Mouse (Mus musculus) myocyte (in vitro differentiated cells): Measurements from ENCODE around the gene 1110017D15Rik.

Experiments
- CEBPB ChIP-seq: IDR thresholded peaks from 2 replicates; pipeline ENCODE4 v1.6.1; 2011; ENCODE audit warnings: mild to moderate bottlenecking, moderate library complexity; ENCODE audit not compliant: poor library complexity, insufficient read depth, severe bottlenecking
- E2F4 ChIP-seq: IDR thresholded peaks from one replicate; pipeline ENCODE4 v1.6.1; 2011; ENCODE audit warnings: mild to moderate bottlenecking, control low read depth, moderate library complexity; ENCODE audit not compliant: insufficient read depth
- MAX ChIP-seq: IDR thresholded peaks from one replicate; pipeline ENCODE4 v1.6.1; 2011; ENCODE audit warnings: low read depth, mild to moderate bottlenecking, control low read depth
- MYOD1 ChIP-seq, 3 experiments: IDR thresholded peaks; one replicate each; pipeline ENCODE4 v1.6.1; 2011; ENCODE audit warnings: control low read depth in 2 of 3, low read depth in 2 of 3, mild to moderate bottlenecking in 2 of 3, moderate library complexity in 1 of 3; ENCODE audit not compliant: insufficient read length in 2 of 3, control insufficient read depth in 1 of 3
- MYOG ChIP-seq, 3 experiments: IDR thresholded peaks; one replicate each; pipeline ENCODE4 v1.6.1; 2011; ENCODE audit warnings: control low read depth in 2 of 3, low read depth in 2 of 3, mild to moderate bottlenecking in 2 of 3; ENCODE audit not compliant: insufficient read length in 2 of 3, control insufficient read depth in 1 of 3, insufficient read depth in 1 of 3
- POLR2A ChIP-seq: IDR thresholded peaks from one replicate; pipeline ENCODE4 v1.6.1; 2011; ENCODE audit warnings: low read depth, mild to moderate bottlenecking, control low read depth, moderate library complexity; ENCODE audit not compliant: insufficient read length
- POLR2AphosphoS2 ChIP-seq: IDR thresholded peaks from one replicate; pipeline ENCODE4 v1.6.1; 2011; ENCODE audit warnings: low read depth, control low read depth; ENCODE audit not compliant: insufficient read length
- SRF ChIP-seq: IDR thresholded peaks from one replicate; pipeline ENCODE4 v1.6.1; 2011; ENCODE audit warnings: low read depth; ENCODE audit not compliant: control insufficient read depth, insufficient read length
- TCF12 ChIP-seq: IDR thresholded peaks from one replicate; pipeline ENCODE4 v1.6.1; 2011; ENCODE audit warnings: mild to moderate bottlenecking, control low read depth; ENCODE audit not compliant: poor library complexity, insufficient read depth, severe bottlenecking
- TCF3 ChIP-seq: IDR thresholded peaks from one replicate; pipeline ENCODE4 v1.6.1; 2011; ENCODE audit warnings: low read depth, control low read depth; ENCODE audit not compliant: insufficient read length
- USF1 ChIP-seq: IDR thresholded peaks from one replicate; pipeline ENCODE4 v1.6.1; 2011; ENCODE audit warnings: low read depth, mild to moderate bottlenecking, control low read depth, moderate library complexity

- no peak for TF ChIP-seq TCF3
- TF ChIP-seq POLR2A, result no peak
- no peak for TF ChIP-seq CEBPB
- TF ChIP-seq MYOD1 (IDR thresholded peaks at IDR 0.05; ENCODE audit: control insufficient read depth in 1 of 3, insufficient read length in 2 of 3, low read depth in 2 of 3), result no peak
- TF ChIP-seq USF1, result no peak
- no peak for TF ChIP-seq MAX
- no peak for TF ChIP-seq SRF
- TF ChIP-seq TCF12, result no peak
- TF ChIP-seq MYOG (IDR thresholded peaks at IDR 0.05; ENCODE audit: control insufficient read depth in 1 of 3, insufficient read depth in 1 of 3, insufficient read length in 2 of 3, low read depth in 2 of 3), result no peak
- no peak for TF ChIP-seq POLR2AphosphoS2
- TF ChIP-seq E2F4, result no peak
These were observed 22.1 kb downstream of the 1110017D15Rik start for GRCm38 (mm10) chr4:41495076-41495475.
